Mouse (Mus musculus) 3134 (cell line): ENCODE data around the gene Olfr1351.
"Not testable (repeated sequence)": the region's sequence is repeated elsewhere in the genome, so short reads cannot be mapped to it uniquely, and the experiment has no call there.

ENCODE experiments used
- DNase-seq: peaks from one replicate; pipeline ENCODE4 v3.0.0-alpha.2; 2011; ENCODE audit warnings: low spot score; ENCODE audit not compliant: insufficient read length; ENCODE audit errors: extremely low read depth

The Olfr1351 gene

GRCm38 (mm10) chr10:79012172-79012571 is at the start of gene Olfr1351:
Gene Olfr1351 (plus strand): TSS chr10:79012472.
- DNase-seq = no peak

- DNase-seq = not testable (repeated sequence)
Observed at GRCm38 (mm10) chr10:78963009-78963408, 49.3 kb upstream of the Olfr1351 start, which contains the start of gene Olfr1353. Gene Olfr1353 (plus strand): TSS chr10:78963309.

- no peak for DNase-seq
Observed at GRCm38 (mm10) chr10:78980750-78981149, 31.5 kb upstream of the Olfr1351 start, which contains the start of gene Olfr1352. Gene Olfr1352 (plus strand): TSS chr10:78981050.

- DNase-seq = no peak
Observed at GRCm38 (mm10) chr10:79028441-79028840, 16.2 kb downstream of the Olfr1351 start, which contains the start of gene Olfr57. Gene Olfr57 (plus strand): TSS chr10:79028741.

- DNase-seq = not testable (repeated sequence)
Observed at GRCm38 (mm10) chr10:79042457-79042856, 30.2 kb downstream of the Olfr1351 start.

GRCm38 (mm10) chr10:79057370-79057769 is 45.1 kb downstream of the Olfr1351 start:
- DNase-seq = not testable (repeated sequence)
